Mouse (Mus musculus): Measurements from ENCODE around the gene Mrps35.

Gene Mrps35

GRCm38 (mm10) chr6:147042291-147043290 lies at the start of gene Mrps35:
Gene Mrps35, plus strand, starts transcription at chr6:147042764.
- DNase-seq = peak; percentile 87

DNA sequence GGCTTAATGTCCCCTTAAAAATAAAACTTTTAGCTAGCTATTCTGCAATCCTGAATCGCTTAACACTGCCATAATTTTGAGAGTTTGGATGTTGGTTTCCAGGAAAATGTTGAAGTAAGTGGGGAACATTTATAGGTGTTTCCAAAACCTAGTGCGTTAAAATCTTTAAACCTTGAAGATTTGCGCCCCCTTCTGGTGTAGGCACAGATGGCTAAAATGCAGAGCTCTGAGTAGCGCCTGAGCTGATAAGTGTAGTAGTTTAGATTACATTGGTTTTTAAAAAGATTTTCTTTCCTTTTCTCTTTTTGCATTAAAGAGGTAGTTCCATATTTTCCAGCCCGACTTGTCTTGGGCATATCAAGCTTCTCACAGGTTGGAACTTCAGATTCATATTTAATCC lies 48.3 kb upstream of the Mrps35 start:
- DNase-seq = peak; percentile 11 to 26

- DNase-seq = no peak
These were observed 47.2 kb upstream of the Mrps35 start for GRCm38 (mm10) chr6:146995391-146995790.

GRCm38 (mm10) chr6:146995878-146996277 lies 46.7 kb upstream of the Mrps35 start:
- no peak for DNase-seq

- no peak for DNase-seq
These were observed 45.6 kb upstream of the Mrps35 start for GRCm38 (mm10) chr6:146997006-146997405.

DNA sequence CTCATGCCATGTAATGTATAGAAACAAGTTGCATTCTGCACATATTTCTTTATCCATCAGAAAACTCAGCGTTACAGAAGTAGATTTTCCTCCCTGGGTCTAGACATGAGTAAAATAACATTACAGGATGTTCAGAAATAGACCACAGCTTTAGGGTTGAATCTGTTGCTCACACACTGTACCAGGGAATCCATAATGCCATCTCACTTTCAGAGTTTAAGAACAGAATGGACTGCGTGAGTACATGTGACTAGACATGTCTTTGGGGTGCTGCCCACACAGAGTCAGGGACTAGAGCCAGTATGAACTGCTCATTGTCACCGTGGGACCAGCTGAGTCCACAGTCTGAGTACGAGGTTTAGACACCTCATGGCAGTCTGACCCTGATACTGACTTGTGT lies 43.9 kb upstream of the Mrps35 start:
- DNase-seq = no peak

DNA sequence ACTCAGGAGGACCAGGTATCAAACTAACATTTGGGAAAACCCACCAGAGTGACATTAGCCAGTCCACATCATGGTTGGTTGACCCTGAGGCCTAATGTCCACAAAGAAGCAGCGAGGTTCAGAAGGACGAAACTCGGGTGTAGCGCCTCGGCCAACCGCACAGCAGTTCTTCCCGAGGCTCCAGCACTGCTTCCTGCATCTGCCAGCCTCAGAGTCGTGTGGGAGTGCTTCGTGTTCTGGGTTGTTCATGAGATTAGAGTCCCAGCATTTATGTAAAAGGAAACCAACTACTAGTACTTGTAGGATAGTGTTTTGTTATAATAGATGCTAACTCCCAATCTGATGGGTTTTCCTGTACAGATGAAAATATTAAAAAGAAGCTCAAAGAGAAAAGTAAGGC lies 43.3 kb upstream of the Mrps35 start:
- DNase-seq = no peak

DNA sequence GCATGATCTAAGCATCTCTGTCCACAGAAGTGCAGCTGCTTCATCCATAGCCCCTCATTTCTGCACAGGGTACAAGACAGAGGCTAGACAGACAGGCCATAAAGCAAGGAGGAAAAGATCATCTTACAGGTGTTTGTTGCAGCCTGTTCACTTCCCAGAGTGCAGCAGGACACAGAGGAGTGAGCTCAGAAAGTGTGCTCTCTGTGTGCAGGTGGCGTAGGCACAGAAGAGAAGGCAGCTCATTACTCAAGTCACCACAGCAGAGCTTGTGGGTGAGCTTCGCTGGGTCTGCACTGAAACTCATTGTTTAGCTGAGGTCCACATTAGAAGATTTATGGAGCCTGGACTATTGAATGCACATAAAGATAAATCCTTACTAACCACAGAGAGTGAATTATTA lies 42.8 kb upstream of the Mrps35 start:
- DNase-seq = no peak

DNA sequence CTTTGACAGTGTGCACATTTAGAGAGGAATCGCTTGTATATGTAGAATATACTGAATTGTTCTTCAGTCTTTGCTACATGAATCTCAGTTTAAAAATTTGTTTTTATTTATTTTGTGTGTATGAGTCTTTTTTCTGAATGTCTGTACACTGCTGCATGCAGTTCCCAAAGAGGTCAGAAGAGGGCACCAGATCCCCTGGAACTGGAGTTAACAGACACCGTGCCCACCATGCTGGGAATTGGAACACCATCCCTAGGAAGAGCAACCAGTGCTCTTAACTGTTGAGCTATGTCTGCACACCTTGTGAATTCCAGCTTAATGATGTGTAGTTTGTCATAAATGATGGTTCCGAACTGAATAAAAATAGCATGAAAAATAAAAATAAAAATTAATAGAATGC lies 34.4 kb upstream of the Mrps35 start:
- DNase-seq = peak; percentile 48 to 64

DNA sequence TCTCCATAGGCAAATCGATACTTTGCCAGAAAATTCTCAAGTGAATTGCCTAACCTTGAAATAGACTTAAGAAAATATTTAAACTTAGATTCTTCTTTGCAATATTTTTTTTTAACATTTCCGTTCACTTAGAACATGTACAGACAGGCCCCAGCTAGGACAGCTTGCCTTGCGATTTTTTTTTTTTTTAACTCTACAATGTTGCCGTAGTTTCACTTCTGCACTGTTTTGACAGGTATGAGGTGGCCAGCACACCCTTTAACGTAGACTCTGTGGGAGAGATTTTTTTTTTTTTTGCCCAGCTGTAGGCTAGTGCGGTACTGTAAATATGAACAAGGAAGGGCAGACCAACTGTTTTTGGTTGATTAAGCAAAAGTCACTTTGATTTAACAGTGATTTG lies 32.2 kb upstream of the Mrps35 start:
- no peak for DNase-seq

DNA sequence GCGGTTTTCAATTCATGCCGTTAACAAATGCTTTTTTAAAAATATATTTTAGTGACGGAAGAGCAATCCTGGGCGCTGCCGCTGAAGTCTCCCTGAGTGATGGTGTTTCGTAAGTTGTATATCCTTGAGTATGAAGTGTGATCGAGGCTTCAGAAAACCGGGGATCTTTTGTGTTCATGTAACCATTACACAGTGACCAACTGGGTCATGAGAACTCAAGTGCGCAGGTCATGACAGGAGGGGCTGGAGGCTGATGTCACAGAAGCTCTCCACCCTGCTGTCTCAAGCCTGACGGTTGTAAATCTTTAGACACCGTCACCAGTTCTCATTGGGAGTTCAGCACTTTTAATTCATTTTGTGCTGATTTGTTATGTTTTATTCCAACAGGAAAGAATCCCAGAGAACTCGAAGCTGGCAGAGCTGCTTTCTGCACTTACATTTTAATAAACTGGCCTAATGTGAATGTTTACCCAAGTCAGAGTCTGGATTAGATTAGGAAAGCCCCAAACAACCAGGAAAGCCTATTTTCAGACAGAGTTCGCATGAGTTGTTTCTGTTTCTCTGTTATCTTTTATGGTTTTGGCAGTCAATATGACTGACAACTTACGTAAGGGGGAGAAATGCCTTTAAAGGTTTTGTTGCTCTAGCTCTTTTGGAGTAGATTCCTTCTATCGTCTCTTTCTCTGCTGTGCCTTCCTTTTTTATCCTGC lies 31.6 kb upstream of the Mrps35 start:
- DNase-seq = no peak

DNA sequence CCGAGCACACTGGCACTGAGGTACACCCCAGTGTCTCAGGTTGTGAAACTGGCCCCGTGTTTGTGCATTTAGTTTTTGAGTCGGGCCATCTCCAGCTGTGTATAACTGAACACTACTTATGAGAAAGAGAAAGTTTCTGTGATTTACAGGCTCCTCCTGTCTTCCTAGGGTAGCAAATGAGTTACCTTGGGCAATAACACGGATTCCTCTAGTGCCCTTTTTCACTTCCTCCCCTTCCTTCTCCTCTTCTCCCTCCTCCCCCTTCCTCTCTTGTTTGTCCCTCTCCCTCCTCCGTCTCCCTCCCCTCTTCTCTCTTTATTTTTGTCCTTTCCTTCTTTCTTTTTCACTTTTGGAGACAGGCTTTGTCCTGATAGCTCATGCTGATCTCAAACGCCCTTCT lies 31.0 kb upstream of the Mrps35 start:
- no peak for DNase-seq

DNA sequence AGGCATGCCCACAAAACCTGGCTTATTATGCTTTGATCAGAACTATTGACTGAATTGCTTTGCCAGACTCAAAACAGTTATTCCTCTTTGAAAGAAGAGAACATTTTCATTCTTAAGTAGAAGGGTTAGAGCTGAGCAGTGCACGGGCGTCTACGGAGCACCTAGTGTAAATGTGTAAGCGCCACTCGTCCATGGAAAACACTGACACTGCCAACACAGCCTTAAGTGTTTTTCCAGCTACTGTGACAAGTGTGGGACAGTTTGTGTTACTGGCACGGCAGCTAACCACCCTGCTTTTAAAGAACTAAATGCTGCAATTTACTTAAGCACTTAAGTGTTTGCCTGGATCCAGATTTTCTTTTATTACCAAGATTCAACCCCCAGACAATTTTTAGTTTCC lies 30.6 kb upstream of the Mrps35 start:
- no peak for DNase-seq

- DNase-seq = no peak
These were observed 29.0 kb upstream of the Mrps35 start for GRCm38 (mm10) chr6:147013546-147013945.

GRCm38 (mm10) chr6:147017906-147018305 lies 24.7 kb upstream of the Mrps35 start:
- DNase-seq = no peak

DNA sequence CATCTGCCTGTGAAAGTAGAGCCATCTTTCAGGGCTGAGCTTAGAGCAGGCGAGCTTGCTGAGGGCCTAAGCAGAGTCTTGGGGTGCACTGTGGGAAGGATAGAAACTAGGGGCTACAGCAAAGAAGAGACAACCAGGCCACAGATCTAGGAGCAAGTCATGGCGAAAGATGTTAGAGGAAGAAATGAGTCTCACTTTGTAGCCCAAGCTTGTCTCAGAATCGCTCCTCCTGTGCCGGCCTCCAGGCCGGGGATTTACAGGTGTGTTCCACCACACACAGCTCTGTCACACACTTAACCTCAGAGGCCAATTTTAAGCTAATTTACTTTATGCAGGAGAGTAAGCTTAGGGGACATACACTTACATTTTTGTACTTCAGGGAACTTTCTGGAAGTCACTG lies 24.2 kb upstream of the Mrps35 start:
- no peak for DNase-seq

GRCm38 (mm10) chr6:147021181-147021580 lies 21.4 kb upstream of the Mrps35 start:
- no peak for DNase-seq

DNA sequence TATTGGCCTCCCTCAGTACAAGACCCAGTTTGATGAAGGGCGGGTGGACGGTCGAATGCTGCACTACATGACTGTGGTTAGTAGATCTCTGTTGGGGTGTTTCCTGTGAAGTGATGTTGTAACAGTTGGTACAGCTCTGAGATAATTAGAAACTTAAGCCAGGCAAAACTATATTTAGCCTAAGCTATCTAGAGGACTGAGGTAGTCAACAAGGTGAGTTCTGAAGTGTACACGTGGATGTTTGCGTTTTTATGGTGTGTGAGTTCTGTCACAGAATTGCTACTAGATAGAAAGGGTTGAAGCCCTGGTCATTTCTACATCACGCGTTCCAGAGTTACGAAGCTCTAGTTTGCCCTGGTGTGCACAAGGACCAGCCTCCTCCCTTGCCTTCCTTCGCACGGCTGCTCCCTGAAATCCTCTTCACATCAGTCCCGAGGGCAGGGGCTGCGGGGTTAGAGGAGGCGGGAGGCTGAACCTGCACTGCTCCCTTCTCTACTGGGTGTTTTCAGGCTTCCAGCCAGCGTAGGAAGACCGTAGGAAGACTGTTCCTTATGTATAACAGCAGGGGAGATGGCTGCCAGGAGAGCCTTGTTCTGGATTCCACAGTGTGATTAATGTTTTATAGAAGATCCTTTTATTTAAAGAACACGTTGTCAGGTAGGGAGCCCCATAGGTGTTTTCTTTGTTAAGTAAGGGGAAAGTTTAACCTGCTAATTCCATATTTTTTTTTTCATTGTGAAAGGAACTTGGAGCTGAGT lies 20.0 kb upstream of the Mrps35 start:
- DNase-seq = no peak

- no peak for DNase-seq
These were observed 19.5 kb upstream of the Mrps35 start for GRCm38 (mm10) chr6:147023133-147023395.

- DNase-seq = no peak
These were observed 19.0 kb upstream of the Mrps35 start for GRCm38 (mm10) chr6:147023568-147023967.

DNA sequence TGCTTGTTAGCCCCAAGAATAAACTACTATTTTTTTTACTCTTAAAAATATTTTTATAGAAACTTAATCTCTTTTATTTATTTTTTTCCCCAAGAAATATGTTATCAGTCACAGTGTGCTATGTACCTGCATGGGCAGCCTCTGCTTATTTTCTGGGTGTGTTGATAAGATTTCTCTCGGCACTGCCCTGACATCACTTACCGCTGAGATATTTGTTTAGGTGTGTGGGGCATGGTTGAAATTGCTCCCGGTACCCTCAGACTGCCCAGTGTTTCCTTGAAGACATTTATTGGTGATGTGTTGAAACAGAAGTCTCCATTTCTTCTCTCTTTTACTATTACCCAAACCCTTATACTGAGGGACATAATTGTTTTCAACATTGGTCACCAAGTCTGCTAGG lies 17.8 kb upstream of the Mrps35 start:
- DNase-seq = no peak

GRCm38 (mm10) chr6:147028396-147028795 lies 14.2 kb upstream of the Mrps35 start:
- no peak for DNase-seq

- DNase-seq = no peak
These were observed 13.0 kb upstream of the Mrps35 start for GRCm38 (mm10) chr6:147029591-147029990.
